Mouse (Mus musculus) lung, embryonic 15.5 days (tissue): ENCODE measurements around the gene Fmnl3. TPM values are rescaled to one million over a fixed set of nuclear protein-coding genes. Genes with fewer than 3 reads are reported as not detected.
A peak's percentile ranks its signal among the peaks of the same experiment; 100 is the strongest.

ENCODE experiments used
- ATAC-seq: fragments of 200-750 bp; cut with Nextera tagmentation; 2 replicates; pipeline ENCODE4 v1.8.0; 2017; ENCODE audit warnings: moderate number of reproducible peaks, borderline replicate concordance; ENCODE audit not compliant: low FRiP score, low TSS enrichment; ENCODE audit errors: extremely low read depth
- H3K27ac ChIP-seq: fragments of 300-500 bp; sonication (generic); 2 replicates; pipeline ENCODE4 v1.5.1; 2015; ENCODE audit warnings: moderate library complexity, mild to moderate bottlenecking, inconsistent platforms
- H3K27me3 ChIP-seq: fragments of 300-500 bp; sonication (generic); 2 replicates; pipeline ENCODE4 v1.6.1; 2015; ENCODE audit warnings: inconsistent platforms
- H3K36me3 ChIP-seq: fragments of 300-500 bp; sonication (generic); 2 replicates; pipeline ENCODE4 v1.6.1; 2015; ENCODE audit warnings: inconsistent platforms
- H3K4me1 ChIP-seq: fragments of 300-500 bp; sonication (generic); 2 replicates; pipeline ENCODE4 v1.6.1; 2015; ENCODE audit warnings: inconsistent platforms
- H3K4me2 ChIP-seq: fragments of 300-500 bp; sonication (generic); 2 replicates; pipeline ENCODE4 v1.6.1; 2015; ENCODE audit warnings: inconsistent platforms, mild to moderate bottlenecking, moderate library complexity
- H3K4me3 ChIP-seq: fragments of 300-500 bp; sonication (generic); 2 replicates; pipeline ENCODE4 v1.5.1; 2015; ENCODE audit warnings: mild to moderate bottlenecking, inconsistent platforms
- H3K9ac ChIP-seq: fragments of 300-500 bp; sonication (generic); 2 replicates; pipeline ENCODE4 v1.6.1; 2015; ENCODE audit warnings: inconsistent platforms
- H3K9me3 ChIP-seq: fragments of 300-500 bp; sonication (generic); 2 replicates; pipeline ENCODE4 v1.6.1; 2016; ENCODE audit warnings: inconsistent platforms
- WGBS: fragments of 180-500 bp; shearing (Covaris S2); methylation state at CpG from one replicate; pipeline ENCODE4 v1.1.7; 2015; 5-methylcytosine and 5-hydroxymethylcytosine counted together
- polyA plus RNA-seq: library from polyadenylated mRNA; unstranded; fragments of >200 nt; fragmentation: Nextera tagmentation; extraction: Ambion mirVana; gene quantifications from 2 replicates; pipeline ENCODE4 v1.2.1, GENCODE M21; 2015

Gene Fmnl3
- polyA plus RNA-seq, 1 experiment from 2014 or later, result 34.9 TPM

DNA sequence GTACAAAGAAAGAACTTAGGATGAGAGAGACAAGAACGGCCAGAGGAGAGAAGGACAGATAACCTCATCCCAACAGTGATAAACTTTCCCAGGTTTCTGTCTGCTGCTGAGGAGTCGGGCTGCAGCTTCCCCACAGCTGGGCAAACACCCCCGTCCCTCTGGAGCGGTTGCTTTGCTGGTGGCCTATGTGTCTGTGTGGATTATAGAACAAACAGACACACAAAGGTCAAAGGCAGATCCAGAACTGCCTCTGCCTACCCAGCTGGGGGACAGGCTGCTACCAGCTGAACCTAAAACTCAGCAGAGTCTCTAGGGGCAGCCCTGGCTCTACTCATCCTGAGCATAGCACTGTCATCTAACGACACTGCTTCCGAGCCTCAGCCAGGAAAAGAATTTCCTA lies 30.6 kb downstream of the Fmnl3 start:
- WGBS, result 20% methylated on average over 6 of the region's 6 CpGs
- Histone ChIP-seq H3K4me2 (no peak overlapping the region), H3K4me1 (peaks cover 81% of the 10 kb centered on the region), H3K27ac (peak overlapping the region; percentile 46), H3K9ac (no peak overlapping the region), H3K36me3 (0 out of 2 replicates have a peak, but pooled peaks cover 3% of the 10 kb centered on the region), H3K9me3 (no peaks in the 10 kb centered on the region), H3K4me3 (no peak overlapping the region), H3K27me3 (no peaks in the 10 kb centered on the region)
- ATAC-seq, result no peak

DNA sequence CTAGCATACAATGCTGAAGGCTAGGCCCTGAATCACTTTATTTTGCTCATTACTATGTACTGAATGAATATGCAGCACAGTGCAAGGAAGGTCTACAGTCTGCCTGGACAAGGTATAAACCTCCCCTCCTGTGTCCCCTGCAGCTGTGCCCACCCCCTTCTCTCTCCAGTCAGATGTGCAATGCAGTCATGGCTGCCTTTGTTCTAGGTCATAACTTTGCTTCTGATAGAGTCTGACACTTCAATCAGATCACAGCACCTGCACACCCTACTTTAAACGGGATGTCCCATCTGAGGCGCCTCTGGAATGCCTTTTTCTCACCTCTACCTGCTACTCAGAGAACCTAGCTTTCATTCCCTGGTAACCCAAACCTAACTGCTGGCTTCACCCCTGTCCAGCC lies 31.4 kb downstream of the Fmnl3 start:
- peaks cover 81% of the 10 kb centered on the region for H3K4me1 ChIP-seq
- no peak for ATAC-seq
- no peaks in the 10 kb centered on the region for H3K27me3 ChIP-seq
- no peak overlapping the region for H3K4me3 ChIP-seq
- no peaks in the 10 kb centered on the region for H3K9me3 ChIP-seq
- no peak overlapping the region for H3K9ac ChIP-seq
- WGBS, result 63% methylated on average over 2 of the region's 2 CpGs
- H3K27ac ChIP-seq, result no peak overlapping the region
- H3K36me3 ChIP-seq, result 0 out of 2 replicates have a peak, but pooled peaks cover 3% of the 10 kb centered on the region
- no peak overlapping the region for H3K4me2 ChIP-seq

DNA sequence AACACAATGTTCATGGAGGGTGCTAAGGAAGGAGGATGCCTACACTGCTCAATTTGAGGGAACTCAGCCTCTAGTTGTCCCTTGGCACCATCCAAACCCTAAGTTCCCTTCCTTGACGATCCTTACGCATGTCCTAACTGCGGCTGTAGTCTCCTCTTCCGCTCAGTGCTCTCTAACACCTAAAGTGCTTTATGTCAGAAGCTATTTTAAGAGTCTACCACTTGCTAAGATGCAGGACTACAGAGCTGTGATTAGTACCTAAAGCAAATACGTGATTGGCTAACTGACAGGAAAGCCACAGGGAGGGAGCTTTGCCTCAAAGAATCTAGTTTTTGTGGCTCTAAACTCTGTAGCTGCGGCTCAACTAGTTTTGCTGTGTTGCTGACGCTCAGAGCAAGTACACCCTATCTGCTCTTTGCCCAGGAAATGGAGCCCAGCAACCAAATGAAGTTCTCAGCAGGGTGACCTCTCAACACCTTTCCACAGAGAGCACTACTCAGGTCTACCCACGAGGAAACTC lies 34.4 kb downstream of the Fmnl3 start:
- no peak for ATAC-seq
- Histone ChIP-seq H3K4me3 (no peak overlapping the region), H3K27ac (peak overlapping the region; percentile 18; the same call in 1 of the 2 replicates), H3K4me2 (no peak overlapping the region), H3K9me3 (no peaks in the 10 kb centered on the region), H3K4me1 (peaks cover 76% of the 10 kb centered on the region), H3K9ac (no peak overlapping the region), H3K27me3 (no peaks in the 10 kb centered on the region), H3K36me3 (0 out of 2 replicates have a peak, but pooled peaks cover 3% of the 10 kb centered on the region)
- 60% methylated on average over 8 of the region's 8 CpGs for WGBS

DNA sequence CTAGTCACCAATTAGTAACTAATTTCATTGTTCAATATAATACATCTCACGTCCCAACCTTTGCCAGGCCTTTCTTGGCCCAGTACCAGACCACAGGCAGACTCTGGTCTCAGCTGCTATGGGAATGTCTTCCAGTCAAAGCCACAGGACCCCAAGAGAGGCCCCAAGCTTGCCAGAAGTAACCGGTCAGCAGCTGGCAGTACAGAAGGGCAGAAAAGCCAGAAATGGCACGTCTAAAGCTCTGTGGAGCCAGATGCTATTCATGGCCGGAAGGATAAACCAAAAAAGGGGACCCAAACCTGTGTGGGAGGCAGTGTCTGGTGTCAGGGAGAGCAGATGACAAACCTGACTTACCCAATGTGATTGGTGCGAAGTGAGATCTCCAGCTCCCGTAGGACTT lies 35.8 kb downstream of the Fmnl3 start:
- Histone ChIP-seq H3K9me3 (no peaks in the 10 kb centered on the region), H3K4me2 (no peak overlapping the region), H3K4me3 (no peak overlapping the region), H3K36me3 (peaks cover 3% of the 10 kb centered on the region; the same call in 1 of the 2 replicates), H3K27me3 (no peaks in the 10 kb centered on the region), H3K9ac (no peak overlapping the region), H3K27ac (peak overlapping the region; percentile 98), H3K4me1 (peaks cover 75% of the 10 kb centered on the region)
- WGBS, result 49% methylated on average over 6 of the region's 6 CpGs
- ATAC-seq, result no peak

DNA sequence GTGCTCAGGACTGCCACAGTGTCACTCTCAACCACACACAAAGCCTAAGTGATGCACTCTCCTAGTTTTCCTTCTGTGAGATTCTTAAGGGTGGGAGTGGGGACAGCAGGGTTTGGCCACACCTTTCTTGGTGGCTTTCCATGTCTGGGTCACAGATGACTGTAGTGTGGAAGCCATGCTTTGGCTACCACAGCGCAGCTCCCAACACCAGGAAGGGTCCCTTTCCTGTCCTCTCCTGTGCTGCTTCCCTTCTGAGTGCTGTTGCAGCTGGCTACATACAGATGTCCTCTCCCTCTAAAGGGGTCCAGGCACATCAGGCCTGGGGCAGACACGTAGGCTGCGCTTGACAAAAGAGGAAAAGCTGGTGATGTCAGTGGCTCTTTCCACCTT lies 36.6 kb downstream of the Fmnl3 start:
- peak overlapping the region; percentile 7; the same call in 1 of the 2 replicates for H3K9ac ChIP-seq
- peak overlapping the region; percentile 98 for H3K27ac ChIP-seq
- ATAC-seq, result peak; percentile 28
- peaks cover 73% of the 10 kb centered on the region for H3K4me1 ChIP-seq
- H3K27me3 ChIP-seq, result no peaks in the 10 kb centered on the region
- H3K9me3 ChIP-seq, result no peaks in the 10 kb centered on the region
- H3K4me3 ChIP-seq, result no peak overlapping the region
- H3K36me3 ChIP-seq, result peaks cover 3% of the 10 kb centered on the region; the same call in 1 of the 2 replicates
- 52% methylated on average over 3 of the region's 3 CpGs for WGBS
- peak overlapping the region; percentile 38; the same call in 1 of the 2 replicates for H3K4me2 ChIP-seq

DNA sequence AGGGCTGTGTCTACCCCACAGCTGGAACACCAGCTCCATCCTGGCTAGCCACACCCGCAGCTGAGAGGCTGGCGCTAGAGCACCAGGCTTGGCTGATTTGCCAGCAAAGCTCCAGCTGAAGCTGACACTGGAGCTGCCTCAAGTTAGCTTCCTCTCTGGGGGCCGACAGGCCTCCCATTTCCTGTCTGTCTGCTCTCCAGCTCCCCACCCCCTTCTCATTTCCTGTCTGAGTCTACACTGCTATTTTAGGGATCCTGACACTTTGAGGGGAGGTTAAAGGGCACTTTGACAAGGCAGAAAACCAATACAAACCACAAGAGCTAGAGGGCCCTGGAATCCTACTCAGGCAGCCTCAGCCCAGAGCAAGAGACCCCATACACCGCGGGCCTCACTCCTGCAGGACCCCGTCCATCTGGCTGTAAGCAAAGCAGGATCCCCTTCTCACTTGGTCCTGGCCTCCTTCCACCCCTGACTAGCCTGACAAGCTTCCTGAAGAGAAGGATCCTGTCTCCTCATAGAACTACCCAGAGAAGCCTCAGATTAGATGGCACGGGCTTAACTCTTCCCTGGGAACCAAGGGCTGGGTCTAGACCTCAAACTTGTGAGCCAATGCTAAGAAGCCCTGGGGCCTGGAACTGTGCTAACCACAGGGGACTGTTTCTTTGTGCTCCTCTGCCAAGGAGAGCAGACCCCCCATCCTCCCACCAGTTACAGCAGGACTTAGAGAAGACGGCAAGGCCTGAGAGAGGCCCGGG lies 37.2 kb downstream of the Fmnl3 start:
- WGBS, result 26% methylated on average over 9 of the region's 9 CpGs

DNA sequence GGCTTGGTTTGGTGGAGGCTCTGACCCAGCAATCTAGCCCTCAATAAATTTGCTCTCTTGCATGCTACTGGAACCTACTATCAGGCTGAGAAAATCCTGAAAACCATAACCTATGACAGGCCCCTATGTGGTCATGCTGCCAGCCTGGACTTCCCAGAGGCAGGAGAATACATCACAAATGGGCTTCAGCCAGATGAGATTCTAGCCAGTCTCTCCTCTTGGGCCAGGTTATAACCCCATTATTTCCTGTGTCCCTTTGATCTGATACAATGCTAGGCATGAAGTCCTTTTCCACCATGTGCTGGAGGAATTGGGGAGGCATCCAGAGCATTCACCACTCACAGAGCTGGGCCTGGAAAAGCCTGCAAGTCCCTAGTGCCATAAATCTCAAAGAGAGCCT lies 38.2 kb downstream of the Fmnl3 start:
- no peak for ATAC-seq
- no peak overlapping the region for H3K4me2 ChIP-seq
- H3K27me3 ChIP-seq, result no peaks in the 10 kb centered on the region
- no peak overlapping the region for H3K4me3 ChIP-seq
- no peaks in the 10 kb centered on the region for H3K9me3 ChIP-seq
- peaks cover 67% of the 10 kb centered on the region for H3K4me1 ChIP-seq
- H3K36me3 ChIP-seq, result peaks cover 11% of the 10 kb centered on the region; the same call in 1 of the 2 replicates
- peak overlapping the region; percentile 98 for H3K27ac ChIP-seq
- H3K9ac ChIP-seq, result no peak overlapping the region

More for the DNA sequence above, 37.2 kb downstream of the Fmnl3 start:
- peak overlapping the region; percentile 98 for H3K27ac ChIP-seq
- peak; percentile 94 for ATAC-seq
- H3K9ac ChIP-seq, result peak overlapping the region; percentile 7; the same call in 1 of the 2 replicates
- H3K27me3 ChIP-seq, result no peaks in the 10 kb centered on the region
- H3K9me3 ChIP-seq, result no peaks in the 10 kb centered on the region
- peak overlapping the region; percentile 38 for H3K4me2 ChIP-seq
- H3K4me1 ChIP-seq, result peaks cover 73% of the 10 kb centered on the region
- H3K4me3 ChIP-seq, result no peak overlapping the region
- peaks cover 6% of the 10 kb centered on the region; the same call in 1 of the 2 replicates for H3K36me3 ChIP-seq

DNA sequence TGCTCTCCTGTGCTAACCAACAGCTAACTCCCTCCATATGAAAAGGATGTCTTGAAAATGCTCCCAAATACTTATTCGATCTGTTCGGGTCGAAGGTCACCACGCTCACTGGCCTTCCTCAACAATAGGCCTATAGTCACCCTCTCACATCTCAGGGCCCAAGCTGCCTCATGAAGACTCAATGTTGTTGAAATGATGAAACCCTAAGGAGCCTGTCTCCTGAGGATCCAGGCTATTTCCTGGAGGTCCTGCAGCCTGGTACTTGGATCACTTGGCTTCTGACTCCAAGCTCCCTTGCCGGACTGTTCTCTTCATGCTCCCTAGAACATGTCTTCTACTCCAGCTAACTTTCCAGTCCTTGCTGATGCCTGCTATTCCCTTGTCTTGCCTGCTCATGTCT lies 38.9 kb downstream of the Fmnl3 start:
- Histone ChIP-seq H3K4me2 (no peak overlapping the region), H3K9me3 (no peaks in the 10 kb centered on the region), H3K36me3 (peaks cover 11% of the 10 kb centered on the region; the same call in 1 of the 2 replicates), H3K4me3 (no peak overlapping the region), H3K27ac (0 out of 2 replicates have a peak overlapping the region, but pooled peaks have one; percentile 98), H3K9ac (no peak overlapping the region), H3K27me3 (no peaks in the 10 kb centered on the region), H3K4me1 (peaks cover 61% of the 10 kb centered on the region)
- 82% methylated on average over 5 of the region's 5 CpGs for WGBS
- no peak for ATAC-seq

DNA sequence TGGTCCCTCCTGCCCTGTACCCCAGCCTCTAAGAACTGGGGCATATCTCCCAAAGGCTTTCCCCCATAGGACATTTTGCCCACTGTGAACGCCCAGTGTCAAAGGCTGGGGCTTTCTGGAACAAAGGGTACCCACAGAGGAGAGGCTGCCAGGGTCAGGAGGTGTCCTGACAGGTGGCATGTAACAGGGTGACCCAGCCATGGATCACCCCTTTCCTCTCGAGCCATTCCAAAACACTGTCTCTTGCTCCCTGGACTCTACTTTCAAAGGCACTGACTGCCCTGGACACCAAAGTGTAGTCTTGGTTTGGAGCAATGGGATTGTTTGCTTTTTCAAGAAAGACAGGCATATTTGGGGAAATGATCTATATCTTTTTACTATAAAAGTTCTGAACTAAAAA lies 40.0 kb downstream of the Fmnl3 start:
- no peak overlapping the region for H3K4me3 ChIP-seq
- H3K4me2 ChIP-seq, result no peak overlapping the region
- H3K9me3 ChIP-seq, result no peaks in the 10 kb centered on the region
- peaks cover 51% of the 10 kb centered on the region for H3K4me1 ChIP-seq
- ATAC-seq, result no peak
- WGBS, result 53% methylated on average over 2 of the region's 2 CpGs
- no peak overlapping the region for H3K9ac ChIP-seq
- no peak overlapping the region for H3K27ac ChIP-seq
- no peaks in the 10 kb centered on the region for H3K27me3 ChIP-seq
- H3K36me3 ChIP-seq, result peaks cover 17% of the 10 kb centered on the region

DNA sequence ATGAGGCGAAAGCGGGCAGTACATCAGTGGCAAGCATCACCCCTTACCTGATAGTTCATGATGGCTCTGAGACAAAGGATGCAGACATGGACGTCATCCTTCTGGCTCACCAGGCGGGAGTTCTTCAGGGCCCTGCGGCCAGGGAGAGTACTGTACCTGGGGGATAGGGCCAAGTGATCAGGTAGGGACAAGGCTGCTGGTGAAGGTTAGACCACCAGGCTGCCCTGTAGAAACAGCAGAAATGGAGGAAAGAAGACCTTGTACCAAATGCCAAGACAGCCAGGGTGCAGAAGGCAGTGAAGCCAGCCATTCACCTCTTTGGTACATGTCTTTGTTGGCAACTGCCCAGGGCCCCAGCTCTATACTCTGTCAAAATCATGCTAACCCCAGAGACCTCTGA lies 42.3 kb downstream of the Fmnl3 start:
- Histone ChIP-seq H3K27me3 (no peaks in the 10 kb centered on the region), H3K36me3 (peaks cover 38% of the 10 kb centered on the region), H3K9ac (no peak overlapping the region), H3K27ac (no peak overlapping the region), H3K9me3 (no peaks in the 10 kb centered on the region), H3K4me2 (no peak overlapping the region), H3K4me3 (no peak overlapping the region), H3K4me1 (peaks cover 27% of the 10 kb centered on the region)
- no peak for ATAC-seq
- WGBS, result 93% methylated on average over 5 of the region's 5 CpGs

DNA sequence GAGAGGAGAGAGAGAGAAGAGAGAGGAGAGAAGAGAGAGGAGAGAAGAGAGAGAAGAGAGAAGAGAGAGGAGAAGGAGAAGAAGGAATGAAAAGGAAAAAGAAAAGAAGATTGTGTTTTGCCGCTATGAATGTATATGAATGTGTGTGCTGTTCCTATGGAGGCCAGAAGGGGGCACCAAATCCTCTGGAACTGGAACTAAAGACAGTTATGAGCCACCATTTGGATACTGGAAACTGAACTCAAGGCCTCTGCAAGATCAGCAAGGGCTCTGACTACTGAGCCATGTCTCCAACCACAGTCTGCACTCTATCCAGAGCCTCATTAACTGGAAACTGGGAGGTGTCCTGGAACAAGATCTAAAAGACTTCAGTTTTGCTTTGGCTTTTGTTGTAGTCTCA lies 43.3 kb downstream of the Fmnl3 start:
- no peak overlapping the region for H3K9ac ChIP-seq
- no peak for ATAC-seq
- peaks cover 17% of the 10 kb centered on the region for H3K4me1 ChIP-seq
- peak overlapping the region; percentile 52; the same call in 1 of the 2 replicates for H3K27ac ChIP-seq
- no peak overlapping the region for H3K4me2 ChIP-seq
- no peaks in the 10 kb centered on the region for H3K27me3 ChIP-seq
- WGBS, result 74% methylated on average over 1 of the region's 1 CpGs
- peaks cover 49% of the 10 kb centered on the region for H3K36me3 ChIP-seq
- H3K4me3 ChIP-seq, result no peak overlapping the region
- H3K9me3 ChIP-seq, result no peaks in the 10 kb centered on the region

DNA sequence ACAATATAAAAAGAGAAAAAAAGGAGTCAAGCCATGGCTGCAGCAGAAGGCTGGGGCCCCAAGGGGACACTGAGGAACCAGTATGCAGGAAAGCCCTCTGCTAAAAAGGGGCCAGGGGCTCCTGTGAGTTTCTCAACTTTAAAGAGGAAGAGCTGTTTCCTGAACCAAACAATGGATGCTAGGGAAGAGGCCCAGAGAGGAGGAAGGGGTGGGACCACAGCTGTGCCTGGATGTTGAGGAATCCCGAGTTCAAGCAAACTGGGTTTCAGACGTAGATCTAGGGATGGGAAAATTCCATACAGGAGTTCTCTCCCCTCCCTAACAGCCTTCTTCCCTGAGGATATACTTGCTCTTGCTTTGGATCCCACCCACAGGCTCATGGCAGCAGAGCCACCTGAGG lies 43.9 kb downstream of the Fmnl3 start:
- H3K4me3 ChIP-seq, result no peak overlapping the region
- no peak overlapping the region for H3K9ac ChIP-seq
- peaks cover 54% of the 10 kb centered on the region for H3K36me3 ChIP-seq
- peaks cover 14% of the 10 kb centered on the region for H3K4me1 ChIP-seq
- 45% methylated on average over 2 of the region's 2 CpGs for WGBS
- peak; percentile 63 for ATAC-seq
- no peak overlapping the region for H3K4me2 ChIP-seq
- no peaks in the 10 kb centered on the region for H3K27me3 ChIP-seq
- no peaks in the 10 kb centered on the region for H3K9me3 ChIP-seq
- H3K27ac ChIP-seq, result peak overlapping the region; percentile 52; the same call in 1 of the 2 replicates
